Mouse (Mus musculus) CH12.LX (cell line): ENCODE results near the gene Cd81. TPM values are rescaled to one million over a fixed set of nuclear protein-coding genes. Genes with fewer than 3 reads are reported as not detected.
A peak's percentile ranks its signal among the peaks of the same experiment; 100 is the strongest.

Source experiments
- DNase-seq: peaks from one replicate; pipeline ENCODE4 v3.0.0-alpha.2; 2013; ENCODE audit errors: extremely low read depth
- H3K27ac ChIP-seq: 2 replicates; pipeline ENCODE4 v1.5.1; 2012; ENCODE audit warnings: low read depth, mild to moderate bottlenecking, control low read depth, moderate library complexity; ENCODE audit not compliant: insufficient read depth
- H3K27me3 ChIP-seq: replicated peaks from 2 replicates; pipeline ENCODE3; 2012; ENCODE audit warnings: inconsistent platforms
- H3K36me3 ChIP-seq, 2 experiments: replicated peaks in 1 of 2; 2 replicates each; pipeline versions ENCODE3 to v1.6.1; 2012; ENCODE audit warnings: inconsistent platforms in 1 of 2, low read length in 1 of 2, mild to moderate bottlenecking in 1 of 2, mixed read lengths in 1 of 2, moderate library complexity in 1 of 2; ENCODE audit not compliant: control insufficient read depth in 1 of 2, insufficient read depth in 1 of 2
- H3K4me1 ChIP-seq, 2 experiments: 2 replicates each; pipeline ENCODE4 v1.6.1; 2012; ENCODE audit warnings: inconsistent platforms in 1 of 2, moderate library complexity in 1 of 2; ENCODE audit not compliant: insufficient read depth in 2 of 2, control insufficient read depth in 1 of 2
- H3K4me2 ChIP-seq: 2 replicates; pipeline ENCODE4 v1.6.1; 2012; ENCODE audit warnings: low read depth, mild to moderate bottlenecking, control low read depth; ENCODE audit not compliant: poor library complexity, insufficient read depth, severe bottlenecking
- H3K4me3 ChIP-seq, 3 experiments: fragments of 150-350 bp in 1 of 3; sonication (generic) in 1 of 3; replicated peaks in 1 of 3; 2 replicates each; pipeline versions ENCODE3 to v1.5.1; 2011 to 2012; ENCODE audit warnings: low read depth in 2 of 3, low read length in 2 of 3, mild to moderate bottlenecking in 2 of 3, moderate library complexity in 2 of 3, control low read depth in 1 of 3, improper control_type of control experiment in 1 of 3, inconsistent platforms in 1 of 3, mixed read lengths in 1 of 3; ENCODE audit not compliant: poor library complexity in 1 of 3
- H3K79me2 ChIP-seq: replicated peaks from 2 replicates; pipeline ENCODE4 v1.6.1; 2012; ENCODE audit warnings: mild to moderate bottlenecking, moderate library complexity; ENCODE audit not compliant: control insufficient read depth, poor library complexity, insufficient read depth, severe bottlenecking; ENCODE audit errors: extremely low read depth
- H3K9ac ChIP-seq: 2 replicates; pipeline ENCODE4 v1.6.1; 2012; ENCODE audit warnings: low read depth, mild to moderate bottlenecking, control low read depth, moderate library complexity; ENCODE audit not compliant: insufficient read depth
- H3K9me3 ChIP-seq: replicated peaks from 2 replicates; pipeline ENCODE3; 2012; ENCODE audit warnings: low read length, inconsistent platforms, mixed read lengths
- CHD1 ChIP-seq: IDR thresholded peaks from 2 replicates; pipeline ENCODE4 v1.6.1; 2012; ENCODE audit warnings: low read depth, low read length, improper control_type of control experiment, inconsistent platforms
- CHD2 ChIP-seq: IDR thresholded peaks from 2 replicates; pipeline ENCODE4 v1.6.1; 2011; ENCODE audit warnings: low read length, improper control_type of control experiment
- E2F4 ChIP-seq: IDR thresholded peaks from 2 replicates; pipeline ENCODE4 v1.6.1; 2011; ENCODE audit warnings: low read depth, low read length, improper control_type of control experiment; ENCODE audit not compliant: insufficient replicate concordance
- ELF1 ChIP-seq: IDR thresholded peaks from 2 replicates; pipeline ENCODE4 v1.6.1; 2014; ENCODE audit warnings: low read depth, mild to moderate bottlenecking, inconsistent platforms, low read length, improper control_type of control experiment
- EP300 ChIP-seq: IDR thresholded peaks from 2 replicates; pipeline ENCODE4 v1.6.1; 2011; ENCODE audit warnings: low read length, improper control_type of control experiment
- ETS1 ChIP-seq: conservative IDR thresholded peaks from 2 replicates; pipeline ENCODE4 v1.6.1; 2012; ENCODE audit warnings: low read depth, mild to moderate bottlenecking, inconsistent platforms, low read length, improper control_type of control experiment, moderate library complexity
- GABPA ChIP-seq: IDR thresholded peaks from 2 replicates; pipeline ENCODE4 v1.6.1; 2012; ENCODE audit warnings: low read depth, low read length, improper control_type of control experiment, inconsistent platforms; ENCODE audit not compliant: insufficient replicate concordance
- HCFC1 ChIP-seq: IDR thresholded peaks from 2 replicates; pipeline ENCODE4 v1.6.1; 2012; ENCODE audit warnings: low read depth, mild to moderate bottlenecking, inconsistent platforms, low read length, improper control_type of control experiment
- IRF4 ChIP-seq: IDR thresholded peaks from 2 replicates; pipeline ENCODE4 v1.6.1; 2014; ENCODE audit warnings: low read depth, mild to moderate bottlenecking, inconsistent platforms, low read length, improper control_type of control experiment
- KAT2A ChIP-seq: IDR thresholded peaks from 2 replicates; pipeline ENCODE4 v1.6.1; 2012; ENCODE audit warnings: low read length, improper control_type of control experiment, inconsistent platforms; ENCODE audit not compliant: insufficient replicate concordance
- NRF1 ChIP-seq: IDR thresholded peaks from 2 replicates; pipeline ENCODE4 v1.6.1; 2014; ENCODE audit warnings: low read depth, mild to moderate bottlenecking, inconsistent platforms, low read length, improper control_type of control experiment, moderate library complexity
- PAX5 ChIP-seq: IDR thresholded peaks from 2 replicates; pipeline ENCODE4 v1.6.1; 2012; ENCODE audit warnings: low read length, inconsistent platforms, mixed read lengths
- POLR2AphosphoS2 ChIP-seq: IDR thresholded peaks from 2 replicates; pipeline ENCODE4 v1.6.1; 2011; ENCODE audit warnings: low read depth, low read length, improper control_type of control experiment
- RAD21 ChIP-seq: IDR thresholded peaks from 2 replicates; pipeline ENCODE4 v1.6.1; 2011; ENCODE audit warnings: low read depth, mild to moderate bottlenecking, low read length, improper control_type of control experiment, moderate library complexity
- UBTF ChIP-seq: IDR thresholded peaks from 2 replicates; pipeline ENCODE4 v1.6.1; 2012; ENCODE audit warnings: low read depth, mild to moderate bottlenecking, inconsistent platforms, low read length, improper control_type of control experiment, moderate library complexity
- USF1 ChIP-seq: IDR thresholded peaks from 2 replicates; pipeline ENCODE4 v1.6.1; 2014; ENCODE audit warnings: low read depth, mild to moderate bottlenecking, inconsistent platforms, low read length, improper control_type of control experiment
- USF2 ChIP-seq: conservative IDR thresholded peaks from 2 replicates; pipeline ENCODE4 v1.6.1; 2011; ENCODE audit warnings: low read depth, low read length, improper control_type of control experiment
- ZKSCAN1 ChIP-seq: IDR thresholded peaks from 2 replicates; pipeline ENCODE4 v1.6.1; 2012; ENCODE audit warnings: low read depth, inconsistent platforms, low read length, improper control_type of control experiment, borderline replicate concordance
- ZMIZ1 ChIP-seq: IDR thresholded peaks from 2 replicates; pipeline ENCODE4 v1.6.1; 2012; ENCODE audit warnings: low read depth, mild to moderate bottlenecking, inconsistent platforms, low read length, improper control_type of control experiment
- dilution Hi-C: fragments of 300-500 bp; cut with MboI; formaldehyde crosslinking; loops from 2 replicates; pipeline ENCODE4 v1.14.3; 2020; ENCODE audit warnings: low sequenced_read_pairs; ENCODE audit not compliant: extremely low pct_unique_long_range_greater_than_20kb, extremely low pct_ligation_motif_present
- in situ Hi-C: fragments of 300-500 bp; cut with MboI; formaldehyde crosslinking; loops from 3 replicates; pipeline ENCODE4 v1.14.3; 2019; ENCODE audit warnings: low sequenced_read_pairs, low pct_ligation_motif_present, low pct_unique_long_range_greater_than_20kb, mixed read lengths
- polyA plus RNA-seq: library from polyadenylated mRNA; unstranded; fragments of >175 nt; gene quantifications from 2 replicates; pipeline ENCODE4 v1.2.1, GENCODE M21; 2012; ENCODE audit warnings: low read depth; ENCODE audit not compliant: insufficient read length
- total RNA-seq, 2 experiments: library from RNA; depleted of rRNA; stranded (reverse); fragments of 300-350 nt in 1 of 2; fragments of >200 nt in 1 of 2; gene quantifications; 2 replicates each; pipeline ENCODE4 v1.2.3; 2012 to 2014

Gene Cd81
- total and polyA plus RNA-seq, 3 experiments: 318 to 352 (median 327) TPM

- no peaks in the 10 kb centered on the region for H3K36me3 ChIP-seq
- no peak for DNase-seq
- H3K27ac ChIP-seq: no peak overlapping the region
- in situ Hi-C loops: no loop called here
- H3K9ac ChIP-seq: no peak overlapping the region
- H3K9me3 ChIP-seq: peaks cover 5% of the 10 kb centered on the region
- H3K4me1 ChIP-seq: no peaks in the 10 kb centered on the region
- dilution Hi-C loops: no loop called here
- TF ChIP-seq ETS1: no peak
- no peak for TF ChIP-seq CHD1
- TF ChIP-seq KAT2A: no peak
- TF ChIP-seq HCFC1: no peak
- TF ChIP-seq GABPA: no peak
- TF ChIP-seq ZMIZ1: no peak
- no peak for TF ChIP-seq USF1
- TF ChIP-seq USF2: no peak
- TF ChIP-seq E2F4: no peak
- no peak for TF ChIP-seq ELF1
- TF ChIP-seq PAX5: no peak
- TF ChIP-seq EP300: no peak
- TF ChIP-seq NRF1: no peak
- TF ChIP-seq POLR2AphosphoS2: no peak
- TF ChIP-seq IRF4: no peak
- no peak for TF ChIP-seq ZKSCAN1
- TF ChIP-seq CHD2: no peak
- TF ChIP-seq UBTF: no peak
- TF ChIP-seq RAD21: no peak
- peak overlapping the region; percentile 13 for H3K4me2 ChIP-seq
- H3K27me3 ChIP-seq: peaks cover 96% of the 10 kb centered on the region
- H3K79me2 ChIP-seq: no peaks in the 10 kb centered on the region
- peak overlapping the region in 1 of 3 experiments; percentile 7 for H3K4me3 ChIP-seq
These were observed 54.3 kb downstream of the Cd81 start for GRCm38 (mm10) chr7:143106672-143107465.

GRCm38 (mm10) chr7:143108200-143108599, 55.7 kb downstream of the Cd81 start:
- no peaks in the 10 kb centered on the region for H3K36me3 ChIP-seq
- H3K9me3 ChIP-seq: peaks cover 5% of the 10 kb centered on the region
- TF ChIP-seq POLR2AphosphoS2 (no peak), USF2 (no peak), ETS1 (no peak)
- no peak overlapping the region for H3K9ac ChIP-seq
- dilution Hi-C loops (no loop called here), in situ Hi-C loops (no loop called here)
- peaks cover 96% of the 10 kb centered on the region for H3K27me3 ChIP-seq
- no peak overlapping the region for H3K4me3 ChIP-seq
- no peak overlapping the region for H3K4me2 ChIP-seq
- no peaks in the 10 kb centered on the region for H3K4me1 ChIP-seq
- H3K27ac ChIP-seq: no peak overlapping the region
- DNase-seq: no peak
- no peaks in the 10 kb centered on the region for H3K79me2 ChIP-seq
